Mouse (Mus musculus): ENCODE measurements around the gene Nrip3.

Gene Nrip3

DNA sequence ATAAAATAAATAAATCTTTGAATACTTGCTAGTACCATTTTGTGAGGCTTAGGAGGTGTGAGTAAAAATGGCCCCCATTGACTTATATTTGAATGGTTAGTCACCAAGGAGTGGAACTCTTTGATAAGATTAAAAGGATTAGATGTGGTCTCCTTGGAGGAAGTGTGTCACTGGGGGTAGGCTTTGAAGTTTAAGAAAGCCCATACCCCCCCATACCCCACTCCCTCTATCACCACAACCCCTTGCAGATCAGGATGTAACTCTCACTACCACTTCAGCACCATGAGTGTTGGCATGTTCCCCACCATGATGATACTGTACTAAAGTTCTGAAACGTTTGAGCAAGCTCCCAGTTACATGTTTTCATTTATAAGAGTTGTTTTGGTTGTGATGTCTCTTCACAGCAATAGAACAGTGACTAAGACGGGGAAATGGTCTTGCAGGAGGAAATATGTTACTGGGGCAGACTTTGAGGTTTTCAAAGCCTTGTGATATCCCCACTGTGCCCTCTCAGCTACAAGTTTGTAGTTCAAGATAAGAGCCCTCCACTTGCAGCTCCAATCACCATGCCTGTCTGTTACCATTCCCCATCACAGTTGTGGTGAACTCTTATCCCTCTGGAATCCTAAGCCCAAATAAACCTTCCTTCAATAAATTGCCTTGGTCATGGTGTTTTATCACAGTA is 13.0 kb downstream of the Nrip3 start:
- in situ Hi-C loops (cut with MboI, MseI) = no loop called here

DNA sequence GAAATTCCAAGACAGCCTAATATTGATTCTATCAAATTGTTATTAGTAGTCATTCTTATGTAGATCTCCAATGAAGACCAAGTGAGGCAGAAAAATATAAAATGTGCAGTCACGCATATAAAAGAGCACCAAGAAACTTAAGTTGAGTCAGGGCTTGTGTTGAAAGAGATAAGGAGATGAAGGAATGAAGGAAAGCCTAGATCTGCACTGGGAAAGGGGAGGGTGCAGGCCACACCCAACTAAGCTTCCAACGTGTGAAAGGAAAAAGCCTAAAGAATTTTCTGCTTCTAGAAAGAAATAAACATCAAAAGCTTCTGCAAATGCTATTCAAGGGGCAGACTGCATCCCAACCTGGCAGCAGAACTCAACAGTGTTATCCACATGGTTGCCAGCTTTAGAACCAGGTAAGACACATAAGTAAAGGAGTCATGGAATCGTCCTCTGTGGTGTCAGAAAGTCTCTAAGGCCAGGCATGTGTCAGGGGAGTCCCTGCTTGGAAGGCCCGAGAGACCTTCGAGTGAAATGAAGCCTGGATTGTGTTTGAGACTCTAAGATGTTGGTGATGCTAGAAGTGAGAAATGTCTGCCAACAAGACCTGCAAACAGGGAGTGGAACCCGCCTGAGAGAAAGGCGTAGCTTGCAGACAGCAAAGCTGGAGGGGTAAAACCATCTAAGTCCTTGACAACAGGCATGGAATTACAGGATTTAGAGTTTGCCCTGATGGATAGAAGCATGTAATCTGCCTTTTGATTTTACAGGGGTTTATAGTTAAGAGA is 14.1 kb downstream of the Nrip3 start:
- in situ Hi-C loops (cut with MboI, MseI) = no loop called here

DNA sequence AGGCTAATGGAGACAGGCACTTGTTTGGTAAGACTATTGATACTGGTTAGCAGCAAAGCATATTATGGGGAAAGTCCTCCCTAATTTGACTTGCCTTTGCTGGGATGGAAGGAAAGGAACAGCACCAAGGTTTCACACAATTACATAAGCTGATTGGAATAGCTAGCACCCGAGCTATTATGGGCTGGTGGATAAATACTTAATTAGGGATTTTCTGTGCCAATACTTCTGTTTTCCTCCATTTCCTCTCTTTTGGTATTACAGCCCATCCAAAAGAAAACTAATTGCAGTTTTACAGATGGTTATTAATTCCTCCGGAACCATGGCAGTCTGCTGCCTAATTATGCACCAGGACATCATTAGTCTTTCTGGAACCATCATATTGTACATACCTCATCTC is 17.8 kb downstream of the Nrip3 start:
- in situ Hi-C loops (cut with MboI, MseI) = no loop called here

DNA sequence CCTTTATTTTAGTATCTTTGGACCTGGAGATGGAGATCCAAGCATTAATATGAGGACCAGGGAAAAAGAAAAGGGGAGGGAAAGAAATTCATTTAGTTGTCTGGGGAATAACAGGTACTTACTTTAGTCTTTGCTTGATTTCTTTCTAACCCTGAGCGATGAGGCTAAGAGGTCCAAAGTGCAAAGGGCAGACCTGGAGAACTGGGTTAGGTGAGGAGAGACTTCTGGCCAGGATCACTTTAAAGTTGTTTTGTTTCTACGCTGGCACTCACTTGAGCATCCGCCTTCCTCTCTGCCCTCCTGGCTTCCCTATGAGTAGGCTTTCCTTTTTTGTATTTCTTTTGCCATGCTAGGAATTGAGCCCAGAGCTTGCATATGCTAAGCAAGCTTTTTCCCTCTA is 25.5 kb downstream of the Nrip3 start:
- in situ Hi-C loops (cut with MboI, MseI) = no loop called here

DNA sequence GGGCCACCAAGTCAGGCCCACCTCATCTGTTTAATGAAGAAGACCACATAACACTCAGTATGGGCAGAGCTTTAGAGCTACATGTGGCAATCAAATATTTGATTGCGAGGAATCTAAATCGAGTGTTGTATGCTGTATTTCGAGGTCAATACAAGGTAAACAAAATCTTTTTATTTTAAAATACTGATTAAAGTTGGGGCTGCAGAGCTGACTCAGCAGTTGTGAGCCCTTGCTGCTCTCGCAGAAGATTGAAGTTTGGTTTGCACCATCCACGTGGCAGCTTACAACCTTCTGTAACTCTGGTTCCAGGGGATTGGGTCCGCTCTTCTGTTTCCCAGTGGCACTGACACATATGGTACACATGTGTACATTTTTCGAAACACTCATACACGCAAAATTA is 27.8 kb downstream of the Nrip3 start:
- in situ Hi-C loops (cut with MboI, MseI) = no loop called here

DNA sequence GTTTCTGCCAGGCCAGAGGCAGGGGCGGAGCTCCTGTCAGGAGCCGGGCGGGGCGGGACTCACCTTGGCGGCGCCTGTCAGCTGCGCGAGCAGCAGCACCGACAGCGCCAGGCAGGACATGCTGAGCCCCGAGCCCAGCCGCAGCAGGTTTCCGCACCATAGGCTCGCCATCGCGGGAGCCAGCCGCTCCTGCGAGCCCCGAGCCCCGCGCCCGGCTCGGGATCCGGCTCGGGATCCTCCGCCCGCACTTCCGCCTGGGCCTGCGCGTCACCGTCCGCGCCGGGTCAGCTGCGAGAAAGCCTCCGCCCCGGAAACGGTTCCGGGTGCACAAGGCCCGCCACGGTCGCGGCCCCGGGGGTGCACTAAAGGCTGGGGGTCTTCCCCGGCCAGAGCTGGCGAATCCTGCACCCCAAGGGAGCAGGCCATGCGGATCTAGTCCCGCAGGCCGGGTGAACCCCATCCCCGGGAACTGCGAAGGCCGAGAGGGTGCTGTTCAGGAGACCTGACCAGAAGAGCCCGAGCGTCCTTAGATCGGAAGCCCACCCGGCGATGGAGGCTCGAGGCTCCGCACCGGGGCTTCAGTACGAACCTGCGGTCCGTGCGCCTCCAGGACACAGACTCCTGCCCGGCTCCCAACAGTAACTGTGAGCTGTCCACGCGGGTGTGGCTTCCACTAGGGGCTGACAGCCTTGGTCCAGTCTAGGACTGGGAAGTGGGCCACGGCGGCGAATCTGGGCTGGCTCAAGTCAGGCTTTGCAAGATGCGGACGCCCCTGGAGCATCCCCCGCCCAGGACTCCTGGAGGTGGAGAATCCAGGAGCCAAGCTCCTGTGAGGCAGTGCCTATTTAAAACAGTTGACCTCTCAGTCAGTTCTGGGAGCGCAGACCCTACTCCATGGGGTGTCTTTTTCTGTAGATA is 29.6 kb downstream of the Nrip3 start, which contains the start of gene Tmem9b:
Gene Tmem9b (minus strand): TSS at position 868 of the 918 bp plus-strand sequence.
- in situ Hi-C loops (cut with MboI, MseI) = no loop called here

DNA sequence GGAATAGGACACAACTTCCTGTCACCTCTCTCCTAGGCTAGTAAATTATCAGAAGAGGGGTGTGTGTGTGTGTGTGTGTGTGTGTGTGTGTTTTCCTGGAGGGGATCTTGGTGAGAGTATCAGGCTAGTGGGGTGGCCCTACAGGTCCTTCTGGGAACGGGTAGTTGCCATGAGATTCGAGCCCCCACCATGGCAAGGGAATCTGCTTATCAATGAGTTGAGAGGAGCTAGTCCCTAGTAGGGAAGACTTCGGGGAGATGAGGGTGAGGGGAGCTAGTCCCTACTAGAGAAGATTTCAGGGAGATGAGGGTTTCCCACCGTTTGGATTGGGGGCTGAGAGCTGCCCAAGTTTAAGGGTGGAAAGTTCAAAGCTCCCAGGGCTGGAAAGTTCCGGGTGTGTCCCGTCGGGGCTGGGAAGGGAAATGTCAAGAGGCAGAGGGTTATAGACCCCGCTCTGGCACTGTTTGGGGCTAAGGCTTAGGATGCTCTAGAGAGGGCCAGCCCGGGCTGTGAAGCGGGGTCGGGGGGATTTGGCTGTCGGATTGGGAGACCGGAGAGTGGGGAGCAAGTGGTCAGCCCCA is 30.3 kb downstream of the Nrip3 start:
- in situ Hi-C loops (cut with MboI, MseI) = no loop called here

DNA sequence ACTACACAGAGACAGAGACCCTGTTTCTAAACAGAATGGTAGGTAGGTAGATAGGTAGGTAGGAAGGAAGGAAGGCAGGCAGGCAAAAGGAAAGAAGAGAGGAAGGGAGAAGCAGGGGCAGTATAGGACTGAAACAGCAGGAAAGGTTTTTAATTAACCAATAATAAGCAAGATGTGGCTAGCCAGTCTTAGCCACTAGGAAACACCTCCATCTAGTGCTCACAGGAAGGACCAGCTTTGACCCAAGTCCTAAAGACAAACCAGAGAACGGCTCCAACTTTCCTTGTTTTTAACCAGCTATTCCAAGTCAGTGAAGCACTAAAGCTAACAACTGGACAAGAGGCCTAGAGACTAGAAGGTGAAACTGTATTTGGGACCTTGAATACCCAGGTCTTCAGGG is 34.1 kb downstream of the Nrip3 start:
- in situ Hi-C loops (cut with MboI, MseI) = no loop called here

DNA sequence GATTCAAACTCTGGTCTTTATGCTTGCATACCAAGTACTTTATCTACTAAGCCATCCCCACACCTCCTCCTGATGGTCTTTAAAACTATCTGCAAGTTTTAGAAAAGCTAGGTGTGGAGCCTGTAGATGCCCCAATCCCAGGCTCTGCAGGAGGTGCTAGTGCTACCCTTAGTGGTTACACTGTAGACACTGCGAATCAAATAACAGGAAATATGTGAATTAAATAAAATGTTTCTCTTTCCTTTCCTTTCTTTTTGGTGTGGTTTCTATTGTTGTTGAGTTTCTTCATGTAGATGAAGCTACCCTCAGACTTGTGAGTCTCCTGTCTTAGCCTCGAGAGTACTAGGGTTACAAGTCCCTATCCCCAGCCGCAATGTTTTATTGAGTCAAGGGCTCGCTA is 40.1 kb downstream of the Nrip3 start:
- in situ Hi-C loops (cut with MboI, MseI) = no loop called here

DNA sequence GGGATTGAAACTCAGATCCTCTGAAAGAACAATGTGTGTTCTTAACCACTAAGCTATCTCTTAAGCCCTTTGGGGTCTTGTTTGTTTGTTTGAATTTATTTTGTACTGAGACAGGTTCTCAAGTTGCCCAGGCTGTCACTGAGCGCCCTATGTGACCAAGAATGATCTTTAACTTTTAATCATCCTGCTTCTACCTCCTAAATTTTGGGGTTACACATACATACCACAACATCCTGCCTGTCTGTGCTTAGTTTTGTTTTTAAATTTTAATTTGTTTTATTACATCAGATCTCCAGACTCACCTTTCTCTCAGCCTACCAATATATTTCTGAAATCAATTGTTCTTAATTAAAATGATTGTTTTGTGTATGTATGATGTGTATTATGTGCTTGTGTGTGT is 40.8 kb downstream of the Nrip3 start:
- in situ Hi-C loops (cut with MboI, MseI) = no loop called here

DNA sequence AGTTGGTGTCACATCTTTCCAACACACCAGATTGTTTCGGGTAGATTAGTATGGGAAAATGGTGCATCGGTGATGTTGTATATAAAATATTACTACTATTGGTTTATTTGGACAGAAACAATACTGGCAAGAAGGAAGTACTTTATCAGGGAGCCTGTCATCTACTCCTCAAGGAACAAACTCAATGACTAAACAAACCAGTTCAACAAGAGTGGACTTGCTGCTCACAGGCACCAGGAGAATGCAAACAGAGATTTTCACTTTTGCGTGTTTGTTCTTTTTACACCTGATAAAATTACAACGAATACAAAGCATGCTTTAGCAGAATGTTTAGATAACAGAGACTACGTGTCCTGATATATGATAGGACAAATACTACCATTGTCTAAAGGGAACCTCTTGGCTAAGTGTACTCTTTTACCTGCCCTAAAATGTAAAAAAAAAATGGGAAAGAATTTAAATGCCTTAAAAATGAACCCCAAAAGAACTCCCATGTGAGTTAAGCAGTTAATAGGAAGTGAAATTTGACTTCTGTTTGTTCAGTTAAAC is 41.9 kb downstream of the Nrip3 start:
- in situ Hi-C loops (cut with MboI, MseI) = no loop called here

DNA sequence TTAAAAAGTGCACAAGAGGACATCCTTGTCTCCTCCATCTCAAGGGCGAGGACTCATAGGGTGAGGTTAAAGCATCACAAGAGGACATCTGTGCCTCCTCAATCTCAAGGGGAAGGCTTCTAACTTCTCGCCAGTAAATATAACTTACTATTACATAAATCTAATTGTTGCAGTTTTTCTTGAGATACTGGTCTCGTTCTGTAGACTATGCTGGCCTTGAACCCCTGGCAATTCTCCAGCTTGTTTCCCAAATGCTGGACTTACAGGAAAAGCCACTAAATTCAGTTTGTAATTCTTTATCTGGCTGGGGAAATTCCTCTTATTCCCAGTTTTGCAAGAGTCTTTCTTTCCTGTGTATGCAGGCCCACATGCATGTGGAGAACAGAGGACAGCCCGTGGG is 47.0 kb downstream of the Nrip3 start:
- in situ Hi-C loops (cut with MboI, MseI) = no loop called here

DNA sequence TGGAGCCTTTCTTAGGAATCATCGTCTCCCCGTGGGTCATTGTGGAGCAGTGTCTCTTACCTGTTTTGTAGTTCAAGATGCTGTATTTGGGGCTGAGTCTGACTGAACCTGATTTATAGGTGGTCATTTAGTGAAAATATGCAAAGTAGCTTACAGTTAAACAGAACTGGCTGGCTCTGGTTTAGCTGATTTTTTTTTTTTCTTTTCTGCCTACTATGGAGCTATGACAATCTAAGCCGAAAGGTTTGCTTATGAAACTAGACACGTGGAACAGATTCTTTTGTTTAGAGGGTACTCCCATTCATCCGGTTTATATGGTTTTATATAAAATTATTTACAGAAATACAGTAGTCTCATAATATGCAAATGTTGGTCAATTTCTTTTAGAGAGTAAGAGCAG is 50.2 kb downstream of the Nrip3 start, which contains the start of gene Ascl3:
Gene Ascl3 (minus strand): TSS at position 101 of the 400 bp plus-strand sequence.
- in situ Hi-C loops (cut with MboI, MseI) = no loop called here

DNA sequence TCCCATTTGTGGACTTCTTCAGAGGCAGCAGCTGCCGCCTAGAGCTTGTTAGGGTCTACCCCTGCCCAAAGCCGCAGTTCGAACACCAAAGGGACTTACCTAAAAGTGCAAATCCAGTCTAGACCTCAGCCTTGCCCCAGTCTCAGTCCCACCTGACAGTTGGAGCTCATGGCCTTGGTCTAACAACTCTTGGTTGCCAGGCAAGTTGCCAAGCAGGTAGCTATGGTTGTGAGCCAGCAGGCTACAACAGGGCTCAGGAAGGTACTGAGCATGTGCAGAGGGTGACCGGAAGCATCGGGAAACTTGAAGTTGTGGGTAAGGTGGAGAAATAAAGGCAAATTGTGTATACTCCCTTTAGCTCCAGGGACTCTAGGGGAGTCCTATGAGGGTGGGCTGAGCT is 58.1 kb downstream of the Nrip3 start, which contains the start of gene BC051019:
Gene BC051019 (minus strand): TSS at position 154 of the 400 bp plus-strand sequence.
- in situ Hi-C loops (cut with MboI, MseI) = no loop called here

DNA sequence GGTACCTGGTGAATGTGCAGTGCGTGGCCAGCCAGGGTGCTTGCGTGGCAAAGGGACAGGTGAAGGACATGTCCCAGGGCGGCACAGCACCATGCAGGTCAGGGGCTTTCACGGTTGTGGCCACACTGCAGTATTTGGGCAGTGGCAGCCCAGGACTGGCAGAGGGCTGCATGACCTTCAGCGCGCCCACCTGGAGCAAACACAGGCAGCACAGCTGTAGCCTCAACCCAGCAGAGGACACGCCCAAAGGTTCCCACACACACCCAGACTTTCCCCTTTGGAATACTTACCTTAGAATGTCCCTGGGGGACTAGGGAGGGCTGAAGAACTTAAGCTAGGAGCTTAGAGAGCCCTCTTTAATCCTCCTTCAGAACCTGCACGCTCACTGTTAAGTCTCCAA is 58.7 kb downstream of the Nrip3 start:
- in situ Hi-C loops (cut with MboI, MseI) = no loop called here

DNA sequence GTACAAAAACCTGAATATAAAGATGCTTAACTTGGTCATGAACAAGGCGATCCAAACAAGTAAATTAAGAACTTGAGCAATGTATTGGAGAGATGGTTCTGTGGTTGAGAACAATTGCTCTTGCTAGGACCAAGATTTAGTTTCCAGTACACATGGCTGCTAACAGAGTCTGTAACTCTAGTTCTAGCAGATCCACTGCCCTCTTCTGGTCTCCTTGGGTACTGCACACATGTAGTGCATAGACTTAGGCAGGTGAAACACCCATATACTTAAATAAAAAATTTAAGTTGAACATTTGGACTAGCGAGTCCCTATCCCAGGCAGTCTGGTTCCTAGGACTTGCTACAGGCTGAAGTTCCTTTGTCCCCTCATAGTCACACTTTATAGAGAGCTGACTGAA is 59.2 kb downstream of the Nrip3 start:
- in situ Hi-C loops (cut with MboI, MseI) = no loop called here

DNA sequence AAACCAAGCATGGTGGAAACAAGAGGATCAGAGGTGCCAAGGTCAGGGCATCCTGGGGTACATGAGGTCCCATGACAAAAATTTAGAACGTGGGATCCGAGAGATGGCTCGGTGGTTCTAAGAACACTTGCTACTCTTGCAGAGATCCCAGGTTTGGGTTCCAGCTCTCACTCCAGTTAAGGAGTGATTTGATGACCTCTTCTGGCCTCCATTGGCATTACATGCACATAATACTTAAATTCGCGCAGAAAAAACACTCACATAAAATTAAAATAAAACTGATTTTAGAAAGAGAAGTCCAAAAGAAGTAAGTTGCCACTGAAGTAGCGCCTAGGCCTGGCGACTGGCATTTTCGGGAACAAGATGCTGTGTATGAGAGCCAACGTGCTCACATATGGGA is 62.5 kb downstream of the Nrip3 start:
- in situ Hi-C loops (cut with MboI, MseI) = no loop called here

DNA sequence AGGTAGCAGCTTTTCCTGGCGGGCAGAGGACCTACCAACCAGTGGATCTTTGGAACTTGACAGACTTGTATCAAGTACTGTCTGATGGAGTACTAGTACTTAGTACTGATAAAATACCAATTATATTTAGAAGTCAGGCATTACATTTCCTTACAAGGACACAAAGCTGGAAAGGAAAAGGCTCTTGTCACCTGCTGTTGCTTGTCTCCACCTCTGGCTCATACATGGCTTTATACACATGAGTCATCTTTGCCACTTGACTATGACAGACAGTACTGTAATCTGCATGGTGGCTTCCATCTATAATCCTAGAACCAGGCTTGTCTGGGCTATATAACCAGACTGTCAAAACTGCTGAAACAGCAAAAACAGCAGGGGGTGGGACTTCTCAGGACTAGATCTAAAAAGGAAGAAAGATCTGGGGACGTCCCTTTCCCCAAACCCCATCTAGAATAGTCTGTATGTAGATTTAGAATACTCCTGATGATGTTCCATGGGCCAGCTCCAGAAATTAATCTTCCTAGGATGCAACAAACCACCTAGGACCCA is 68.3 kb downstream of the Nrip3 start:
- in situ Hi-C loops (cut with MboI, MseI) = no loop called here

DNA sequence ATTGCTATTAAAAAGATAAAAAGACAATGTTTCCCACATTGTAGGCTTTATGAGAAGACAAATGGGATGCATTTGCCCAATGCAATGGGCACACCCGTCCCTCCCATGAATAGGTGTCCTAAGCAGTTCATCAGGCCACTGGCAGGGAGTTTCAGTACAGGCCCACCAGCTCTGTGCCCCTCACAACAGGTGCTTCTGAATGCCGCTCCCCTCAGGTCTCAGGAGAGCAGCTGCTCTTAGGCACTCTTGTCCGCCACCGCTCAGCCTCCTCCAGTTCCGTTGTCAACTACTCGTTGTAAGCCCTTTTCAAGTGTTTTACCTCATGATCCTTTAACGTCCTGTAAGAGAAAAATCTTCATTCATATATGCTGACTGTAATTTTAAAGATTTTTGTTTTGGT is 69.6 kb downstream of the Nrip3 start:
- in situ Hi-C loops (cut with MboI, MseI) = no loop called here

DNA sequence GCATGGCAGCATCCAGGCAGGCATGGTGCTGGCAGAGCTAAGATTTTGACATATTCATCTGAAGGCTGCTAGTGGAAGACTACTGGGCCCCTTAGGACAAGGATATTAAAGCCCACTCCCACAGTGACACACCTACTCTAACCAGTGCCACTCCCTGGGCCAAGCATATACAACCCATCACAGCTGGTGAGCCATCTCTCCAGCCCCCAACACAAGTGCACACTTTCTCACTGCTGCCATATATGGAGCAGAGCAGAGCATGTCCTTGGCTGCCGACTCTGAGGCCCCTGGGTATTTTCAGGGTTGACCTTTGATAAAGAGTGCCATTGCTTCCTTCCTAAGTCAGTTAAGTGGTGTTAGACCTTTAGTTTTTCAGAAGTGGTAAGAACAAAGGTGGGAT is 71.8 kb downstream of the Nrip3 start:
- in situ Hi-C loops (cut with MboI, MseI) = no loop called here

DNA sequence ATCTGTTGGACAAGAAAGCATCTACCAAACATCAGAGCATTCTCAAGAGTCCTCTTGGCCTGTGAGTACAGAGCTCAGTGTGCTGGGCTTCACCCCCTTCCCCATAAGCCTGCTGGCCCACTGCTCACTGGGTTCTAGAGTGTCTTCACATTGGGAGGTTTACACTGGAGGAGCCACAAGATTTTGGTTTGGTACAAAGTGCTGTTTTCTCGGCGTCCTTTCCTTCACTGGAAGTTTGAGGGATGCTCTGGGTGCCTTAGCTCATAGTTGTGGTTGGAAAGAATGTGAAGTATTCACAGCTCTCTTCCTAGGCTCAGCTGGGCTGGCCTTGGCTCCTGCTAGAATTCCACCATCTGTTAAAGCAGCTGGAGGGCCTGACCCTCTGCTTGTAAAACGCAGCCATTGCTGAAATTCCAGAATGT is 72.9 kb downstream of the Nrip3 start:
- in situ Hi-C loops (cut with MboI, MseI) = no loop called here
